Mouse (Mus musculus) Muller cell, postnatal 12 days (primary cell): ENCODE data around the gene Paqr5.
A peak's percentile ranks its signal among the peaks of the same experiment; 100 is the strongest.

Source experiments
- DNase-seq: peaks from one replicate; pipeline ENCODE4 v3.0.0-alpha.2; 2015; ENCODE audit errors: inconsistent ontology term

The Paqr5 gene

DNA sequence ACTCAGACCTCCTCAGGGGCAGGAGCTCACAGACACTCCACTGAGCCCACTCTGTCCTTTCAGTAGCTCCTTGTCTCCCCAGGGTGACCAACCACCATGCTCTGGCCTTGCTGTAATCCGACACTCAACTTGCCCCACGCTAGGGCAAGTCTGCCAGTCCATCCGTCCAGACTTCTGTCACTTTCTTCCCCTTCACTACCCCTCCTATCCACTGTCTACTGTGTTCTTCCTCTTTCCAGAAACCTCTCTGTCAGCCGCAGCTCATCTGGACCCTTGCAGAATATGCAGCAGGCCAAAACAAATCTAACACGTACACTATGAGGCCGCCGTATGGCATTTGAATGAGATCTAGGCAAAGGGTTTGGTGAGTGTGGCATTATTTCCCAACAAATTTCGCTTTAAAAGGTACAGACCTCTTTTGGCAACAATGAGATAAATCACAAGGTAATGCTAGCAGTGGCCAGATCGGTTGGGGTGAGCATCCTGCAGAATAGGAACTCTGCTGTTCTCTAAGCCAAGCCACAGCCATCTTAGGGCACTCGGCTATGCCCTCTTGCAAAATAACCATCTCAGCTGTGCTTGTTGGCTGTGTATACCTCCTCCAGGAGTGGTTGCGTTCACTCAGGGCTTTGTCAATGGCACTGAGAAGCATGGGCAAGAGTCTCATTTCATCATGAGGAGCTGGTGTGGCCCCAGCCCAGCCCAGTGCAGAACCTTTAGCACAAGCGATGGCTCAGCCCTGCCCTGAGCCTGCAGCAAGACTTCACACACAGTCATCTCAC, 13.1 kb downstream of the Paqr5 start:
- DNase-seq = no peak

DNA sequence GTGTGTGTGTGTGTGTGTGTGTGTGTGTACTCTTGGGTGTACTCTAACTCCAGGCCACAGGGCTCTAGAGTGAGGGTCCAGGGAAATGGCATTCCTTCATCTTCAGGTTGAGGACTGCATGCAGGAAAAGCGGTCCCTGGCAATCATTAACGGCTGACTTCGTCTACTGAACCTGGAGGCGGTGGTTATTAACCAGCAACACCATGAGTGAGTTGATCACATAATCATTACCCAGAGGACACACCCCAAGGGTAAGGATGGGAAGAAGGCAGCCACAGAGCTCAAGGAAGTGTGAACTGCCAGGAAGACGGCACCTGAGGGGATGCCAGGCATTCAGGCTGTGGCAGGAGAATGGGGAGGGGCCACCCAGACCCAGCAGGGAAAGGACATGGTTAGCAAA, 18.3 kb downstream of the Paqr5 start:
- no peak for DNase-seq

DNA sequence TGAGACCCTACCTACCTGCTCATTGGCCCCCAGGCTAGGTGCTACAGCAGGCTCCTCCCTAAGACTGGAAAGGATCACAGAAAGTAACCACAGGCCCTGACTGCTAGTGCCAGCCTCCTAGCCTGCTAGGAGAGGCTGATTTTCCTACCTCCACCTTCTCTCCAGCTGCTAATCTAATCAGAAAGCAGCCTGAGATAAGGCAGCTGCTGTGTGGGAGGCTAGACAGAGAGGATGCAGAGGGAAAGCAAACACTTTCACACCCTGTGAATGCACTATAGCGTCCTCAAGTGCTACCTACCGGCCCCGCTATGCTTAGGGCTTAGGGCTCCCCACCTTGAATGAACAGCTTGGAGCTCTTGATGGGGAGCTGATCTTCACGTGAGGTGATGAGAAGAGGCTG, 19.6 kb downstream of the Paqr5 start:
- DNase-seq = no peak

DNA sequence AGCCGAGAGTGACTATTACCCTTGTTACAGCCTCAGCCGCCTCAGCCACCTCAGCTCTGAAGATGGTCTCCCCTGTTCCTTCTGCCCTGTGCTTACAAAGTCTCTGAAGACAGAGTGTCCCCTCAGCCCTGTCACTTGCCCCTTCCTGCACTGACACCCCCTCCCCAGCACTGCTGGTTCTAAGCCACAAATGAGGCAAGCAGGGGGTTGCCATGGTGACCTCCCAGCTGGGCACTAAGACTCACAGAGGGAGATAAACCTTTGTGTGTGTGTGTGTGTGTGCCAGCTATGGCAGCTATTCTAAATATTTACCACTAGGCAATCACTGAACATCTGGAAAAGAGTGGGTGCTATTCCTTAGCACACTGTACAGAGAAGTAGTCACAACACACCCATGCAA, 23.0 kb downstream of the Paqr5 start:
- no peak for DNase-seq

DNA sequence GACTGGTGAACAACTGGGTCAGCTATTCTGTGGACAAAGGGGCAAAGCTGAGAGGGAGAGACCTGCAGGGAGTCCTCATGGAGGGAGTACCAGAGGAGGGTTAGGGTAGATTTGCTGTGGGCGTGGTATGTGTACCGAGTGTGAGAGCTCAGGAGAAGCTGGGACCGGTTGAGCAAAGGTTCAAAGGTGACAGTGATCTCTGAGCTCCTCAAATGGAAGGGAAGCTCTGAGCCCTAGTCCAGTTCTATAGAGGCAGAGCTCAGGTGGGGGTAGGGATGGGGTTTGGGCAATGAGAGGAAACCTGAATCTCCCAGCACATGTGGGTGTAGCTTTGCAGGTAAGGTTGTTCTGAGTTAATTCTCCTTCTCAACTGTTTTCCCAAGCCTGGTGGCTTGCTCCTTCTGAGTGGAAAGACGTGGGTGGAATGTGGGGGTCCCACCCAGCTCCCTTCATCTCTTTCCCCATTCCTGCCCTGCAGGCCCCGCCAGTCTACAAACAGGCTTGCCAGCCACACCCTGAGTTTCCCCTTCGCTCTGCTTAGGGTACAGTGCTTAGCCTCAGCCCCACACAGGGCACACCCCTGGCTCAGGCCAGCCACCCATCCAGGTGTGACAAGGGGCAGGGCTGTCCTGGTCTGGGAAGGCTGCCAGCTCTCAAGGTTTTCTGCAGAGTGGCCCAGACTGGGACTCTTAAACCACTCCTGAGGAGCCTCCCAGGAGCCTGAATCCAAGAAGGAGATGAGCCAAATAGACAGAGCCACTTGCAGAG, 26.8 kb downstream of the Paqr5 start:
- DNase-seq = no peak

DNA sequence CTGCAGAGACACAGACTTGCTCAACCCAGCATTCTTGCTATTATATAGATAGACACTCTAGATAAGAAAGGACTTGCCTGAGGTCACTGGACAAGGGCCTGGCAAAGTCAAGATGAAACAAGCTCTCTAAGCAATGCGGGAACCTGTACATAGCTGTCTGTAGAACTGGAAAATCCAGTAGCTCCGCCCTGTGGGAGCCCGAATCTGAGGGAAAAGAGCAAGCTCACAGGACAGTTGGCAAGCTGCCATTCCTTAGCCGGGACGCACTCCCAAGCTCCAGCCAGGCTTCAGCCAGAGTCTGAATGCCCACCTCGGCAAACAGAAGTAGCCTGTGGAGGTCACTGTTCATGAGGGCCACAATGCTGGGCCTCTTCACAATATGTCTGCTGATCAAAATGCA, 28.8 kb downstream of the Paqr5 start:
- DNase-seq = no peak

DNA sequence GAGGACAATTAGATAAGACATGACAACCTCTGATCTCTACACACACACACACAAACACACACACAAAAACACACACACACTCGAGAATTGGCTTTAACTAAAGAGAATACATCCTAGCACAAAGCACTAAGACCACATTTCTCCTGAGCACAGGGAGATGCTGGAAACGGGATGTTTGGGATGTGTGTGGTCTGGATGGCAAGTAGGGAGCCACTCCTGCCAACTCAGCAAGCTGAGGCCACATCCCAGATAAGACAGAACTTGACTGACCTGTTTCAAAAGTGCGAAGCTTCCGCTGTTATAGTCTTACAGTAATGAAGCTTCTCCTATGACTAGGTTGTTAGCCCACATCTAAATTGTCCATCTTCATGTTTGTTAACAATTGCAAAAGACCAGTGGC, 35.5 kb downstream of the Paqr5 start:
- no peak for DNase-seq

DNA sequence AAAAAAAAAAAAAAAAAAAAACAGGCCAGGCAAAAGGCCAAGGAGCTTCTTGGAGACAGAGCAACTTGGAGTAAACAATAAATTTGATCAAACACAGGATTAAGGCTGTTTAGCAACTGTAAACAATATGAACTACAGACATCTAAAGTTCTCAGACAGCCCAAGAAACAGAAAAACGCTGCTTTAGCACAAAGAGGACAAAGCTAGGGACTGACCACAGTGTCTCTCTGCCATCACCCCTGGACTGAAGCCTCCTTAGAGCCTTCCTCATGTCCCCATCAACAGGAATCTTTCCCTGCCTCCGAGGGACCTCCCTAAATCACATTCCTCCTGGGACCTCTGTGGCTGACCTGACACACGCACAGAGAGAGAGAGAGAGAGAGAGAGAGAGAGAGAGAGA, 35.9 kb downstream of the Paqr5 start:
- no peak for DNase-seq

DNA sequence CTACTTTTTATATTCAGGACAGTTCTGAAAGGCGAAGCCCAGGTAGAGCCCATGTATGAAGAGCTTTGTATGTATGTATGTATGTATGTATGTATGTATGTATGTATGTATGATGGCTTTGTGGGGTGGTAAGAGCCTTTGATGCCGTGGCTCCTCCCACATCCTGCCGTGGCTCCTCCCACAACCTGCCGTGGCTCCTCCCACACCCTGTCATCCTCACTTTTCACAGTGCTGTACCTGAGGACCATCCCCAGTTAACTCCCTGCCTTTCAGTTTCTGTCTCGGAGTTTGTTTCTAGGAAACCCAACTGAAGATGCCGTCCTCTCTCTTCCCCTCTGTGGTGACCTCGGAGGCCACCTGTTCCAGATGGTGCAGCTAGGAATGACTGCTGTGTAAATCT, 40.6 kb downstream of the Paqr5 start:
- DNase-seq = no peak

DNA sequence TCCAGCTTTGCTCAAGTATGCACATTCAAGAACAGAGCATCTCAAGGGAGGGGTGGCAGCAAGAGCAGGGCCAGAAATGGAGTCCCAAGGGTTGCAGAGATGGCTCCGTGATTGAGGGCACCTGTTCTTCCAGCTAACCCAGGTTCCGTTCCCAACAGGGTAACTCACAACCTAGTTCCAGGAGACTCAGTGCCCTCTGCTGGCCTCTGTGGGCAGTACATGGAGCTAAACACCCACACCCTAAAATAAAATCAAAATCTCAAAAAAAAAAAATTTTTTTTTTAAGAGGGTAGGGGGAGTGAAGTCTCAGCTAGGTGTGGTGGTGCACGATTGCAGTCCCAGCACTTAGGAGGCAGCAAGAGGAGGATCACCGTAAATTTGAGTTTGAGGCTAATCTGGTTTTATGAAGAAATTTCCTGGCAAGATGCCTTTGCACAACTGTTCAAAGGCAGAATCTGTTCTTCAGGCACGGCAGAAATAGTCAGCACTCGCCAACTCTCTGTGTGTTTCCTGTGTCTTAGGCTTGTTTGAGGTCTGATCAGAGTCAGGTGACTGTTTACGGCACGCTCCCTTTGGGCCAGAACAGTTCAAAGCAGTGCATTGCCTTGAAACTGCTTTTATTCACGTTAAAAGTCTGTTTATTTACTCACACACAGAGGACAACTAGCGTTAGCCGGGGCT, 41.3 kb downstream of the Paqr5 start:
- peak; percentile 49 for DNase-seq

DNA sequence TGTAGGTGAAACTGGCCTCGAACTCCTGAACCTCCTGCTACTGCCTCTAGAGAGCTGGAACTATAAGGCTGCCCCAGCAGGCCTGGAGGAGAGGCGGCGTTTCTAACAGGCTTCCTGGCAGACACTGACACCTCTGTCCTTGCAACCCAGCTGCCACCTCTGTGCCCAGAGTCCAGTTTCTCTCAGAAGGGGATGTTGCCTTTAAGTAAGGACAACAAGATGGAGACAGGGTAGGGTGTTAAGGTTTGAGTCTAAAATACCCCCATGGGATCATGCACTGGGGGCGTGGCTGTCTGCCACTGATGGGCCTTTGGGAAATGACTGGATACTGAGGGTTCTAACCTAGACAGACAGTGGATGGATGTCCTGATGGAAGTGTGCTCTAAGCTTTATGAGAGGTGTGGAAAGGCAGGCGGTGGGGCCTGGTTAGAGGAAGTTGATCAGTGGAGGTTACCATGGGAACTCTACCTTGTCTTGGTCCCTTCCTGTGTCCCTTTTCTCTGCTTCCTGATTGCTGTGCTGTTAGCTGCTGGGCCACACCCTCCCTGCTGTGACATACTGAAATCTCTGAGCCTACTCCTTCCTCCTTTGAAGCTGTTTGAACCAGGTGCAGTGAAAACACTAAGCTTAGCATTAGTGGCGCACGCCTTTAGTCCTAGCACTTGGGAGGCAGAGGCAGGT, 43.6 kb downstream of the Paqr5 start:
- DNase-seq = no peak

DNA sequence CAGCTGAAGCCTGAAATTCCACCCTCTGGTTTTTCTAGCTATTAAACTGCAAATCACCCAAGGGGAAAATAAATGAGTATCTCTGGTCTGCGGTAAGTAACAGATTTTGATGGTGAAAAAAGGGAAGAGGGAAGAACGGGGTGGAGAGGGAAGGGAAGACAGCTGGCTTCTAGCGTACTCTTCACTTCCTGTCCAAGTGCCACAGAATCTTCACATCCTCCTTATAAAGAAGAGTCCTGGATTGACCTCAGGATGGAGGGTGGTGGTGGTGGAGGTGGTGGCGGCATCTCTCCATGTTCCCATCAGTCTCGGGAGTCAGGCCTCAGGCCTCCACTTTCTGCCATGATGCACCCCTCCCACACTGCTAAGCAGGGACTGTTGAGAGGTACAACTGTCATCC, 44.8 kb downstream of the Paqr5 start:
- DNase-seq = no peak

DNA sequence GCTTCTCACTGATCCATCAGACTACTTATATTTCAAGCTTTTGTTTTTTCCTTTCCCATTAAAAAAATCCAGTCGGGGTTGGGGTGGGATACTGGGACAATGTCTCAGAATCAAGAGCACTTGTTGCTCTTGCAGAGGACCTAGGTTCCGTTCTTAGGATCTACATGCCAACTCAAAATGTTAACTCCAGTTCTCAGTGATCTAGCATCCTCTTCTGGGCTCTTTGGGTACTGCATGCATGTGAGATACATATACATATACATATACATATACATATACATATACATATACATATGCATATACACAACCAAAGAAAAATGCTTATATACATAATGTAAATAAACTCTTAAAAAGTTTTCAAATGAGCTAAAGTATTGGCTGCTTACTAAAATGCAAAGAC, 46.7 kb downstream of the Paqr5 start:
- no peak for DNase-seq

DNA sequence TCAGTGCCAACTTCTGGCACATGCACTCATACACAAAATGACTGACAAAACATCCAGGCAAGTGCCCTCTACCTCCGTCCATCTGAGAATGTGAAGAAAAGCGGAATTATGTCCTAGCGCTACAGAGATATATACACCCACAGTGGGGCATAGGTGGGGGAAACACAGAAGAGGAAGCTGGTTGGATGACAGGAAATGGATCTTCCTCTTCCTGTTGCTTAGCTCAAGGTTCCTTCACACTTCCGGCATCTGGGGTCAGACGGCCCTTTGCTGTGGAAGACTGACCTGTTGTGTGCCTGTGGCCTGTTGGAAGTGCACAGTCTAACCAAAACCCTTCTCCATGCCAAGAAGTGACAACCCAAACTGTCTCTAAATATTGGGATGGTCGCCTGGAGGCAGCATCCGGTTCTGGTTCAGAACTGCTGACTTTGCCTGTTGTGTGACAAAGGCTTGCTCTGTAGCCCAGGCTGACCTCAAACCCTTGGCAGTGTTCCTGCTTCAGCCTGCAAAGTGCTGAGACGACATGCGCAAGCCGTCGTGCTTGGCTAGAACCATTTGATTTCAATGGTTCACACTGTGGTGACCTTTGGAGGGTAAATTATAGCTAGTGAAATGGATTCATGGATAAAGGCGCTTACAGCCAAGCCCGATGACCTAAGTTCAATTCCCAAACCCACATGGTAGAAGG, 49.3 kb downstream of the Paqr5 start:
- no peak for DNase-seq

DNA sequence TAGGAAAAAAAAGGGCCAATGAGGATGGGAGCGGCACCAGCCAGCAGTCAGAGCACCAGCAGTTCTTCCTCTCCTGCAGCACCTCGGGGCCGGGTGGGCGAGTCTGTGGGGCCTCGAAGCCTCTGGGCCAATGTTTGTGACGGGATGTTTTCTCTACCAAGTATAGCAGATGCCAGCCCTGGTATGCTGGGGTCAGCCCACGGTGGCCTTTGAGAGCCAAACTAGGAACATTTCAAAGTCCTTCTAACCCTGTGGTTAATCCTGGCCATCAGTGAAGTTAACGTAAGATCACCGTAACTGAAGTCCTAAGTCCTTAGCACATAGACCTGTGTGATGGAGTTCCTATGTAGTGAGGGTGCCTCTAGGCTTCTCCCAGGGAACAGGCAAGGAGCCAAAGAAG, 54.6 kb downstream of the Paqr5 start:
- peak; percentile 57 for DNase-seq

DNA sequence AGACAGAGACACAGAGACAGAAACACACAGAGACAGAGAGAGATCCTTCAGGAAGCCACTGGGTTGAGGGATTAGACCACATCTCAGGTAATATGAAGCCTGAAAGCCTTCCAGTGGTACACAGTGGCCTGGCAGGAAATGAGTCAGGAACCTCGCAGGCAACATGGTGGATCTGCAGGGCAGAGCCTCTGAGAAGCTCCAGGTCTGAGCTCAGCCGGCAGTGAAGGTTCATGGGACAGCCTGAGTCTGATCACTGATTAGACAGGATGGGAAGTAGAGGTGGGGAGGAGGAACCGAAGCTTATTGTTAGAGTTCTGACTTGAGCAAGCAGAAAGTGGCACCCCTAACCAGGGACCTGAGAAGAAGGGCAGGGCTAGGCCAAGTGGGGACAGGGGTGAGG, 55.6 kb downstream of the Paqr5 start:
- DNase-seq = no peak

DNA sequence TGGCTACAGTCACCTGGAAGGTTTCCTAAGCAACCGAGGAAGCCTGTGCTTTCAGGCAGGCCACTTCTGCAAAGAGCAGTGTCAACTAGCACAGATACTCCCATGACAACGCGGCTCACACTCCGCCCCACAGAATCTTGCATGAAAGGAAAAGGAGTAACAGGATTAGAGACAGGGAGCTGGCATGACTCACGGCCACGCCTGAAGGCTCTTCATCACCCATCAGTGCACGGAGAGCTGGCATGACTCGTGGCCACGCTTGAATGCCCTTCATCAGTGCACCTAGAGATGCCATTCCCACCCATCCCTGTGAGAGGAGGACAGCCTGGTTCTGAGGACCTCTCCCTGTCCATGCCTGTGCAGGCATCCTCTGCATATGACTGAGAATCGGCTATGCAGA, 59.3 kb downstream of the Paqr5 start:
- DNase-seq = peak; percentile 63

DNA sequence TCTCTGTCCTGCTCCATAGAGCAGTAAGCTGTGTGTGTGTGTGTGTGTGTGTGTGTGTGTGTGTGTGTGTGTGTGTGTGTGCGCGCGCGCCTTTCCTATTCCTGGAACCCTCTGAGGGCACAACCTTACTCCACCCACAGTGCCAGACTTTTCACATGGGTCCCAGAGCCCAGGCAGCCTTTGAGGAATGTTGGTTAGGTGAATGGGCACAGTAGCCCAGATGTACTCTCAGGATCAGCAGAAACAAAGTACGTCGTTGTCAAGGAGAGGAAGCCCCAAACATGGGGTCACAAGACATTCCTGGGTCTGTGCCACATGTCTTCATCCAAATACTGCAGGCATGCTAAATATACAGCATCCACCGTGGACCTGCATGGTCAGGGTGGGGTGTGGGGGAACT, 60.7 kb downstream of the Paqr5 start:
- no peak for DNase-seq

DNA sequence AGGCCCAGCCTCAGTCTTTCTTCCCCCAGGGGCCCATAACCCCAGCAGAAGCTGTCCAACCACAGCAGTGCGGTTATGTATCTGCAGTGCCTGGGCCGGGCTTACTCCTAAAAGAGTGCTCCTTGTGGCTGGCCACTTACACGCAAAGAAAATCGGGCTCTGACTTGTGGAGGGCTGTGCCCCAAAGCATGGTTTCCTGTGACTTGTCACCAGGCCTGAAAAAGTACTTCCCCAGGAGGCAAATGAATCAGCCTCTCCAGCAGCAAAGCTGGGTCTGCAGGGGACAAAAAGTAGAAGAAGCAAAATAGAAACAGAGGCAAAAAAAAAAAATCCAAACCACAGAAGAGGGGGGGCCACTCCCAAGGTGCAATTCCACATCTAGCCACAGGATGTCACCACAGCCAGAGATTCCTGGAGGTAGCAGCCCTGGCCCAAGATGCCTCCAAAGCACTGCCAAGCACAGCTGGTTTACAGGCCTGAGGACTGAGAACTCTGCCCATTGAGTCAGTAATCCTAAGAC, 61.2 kb downstream of the Paqr5 start:
- DNase-seq = peak; percentile 78

DNA sequence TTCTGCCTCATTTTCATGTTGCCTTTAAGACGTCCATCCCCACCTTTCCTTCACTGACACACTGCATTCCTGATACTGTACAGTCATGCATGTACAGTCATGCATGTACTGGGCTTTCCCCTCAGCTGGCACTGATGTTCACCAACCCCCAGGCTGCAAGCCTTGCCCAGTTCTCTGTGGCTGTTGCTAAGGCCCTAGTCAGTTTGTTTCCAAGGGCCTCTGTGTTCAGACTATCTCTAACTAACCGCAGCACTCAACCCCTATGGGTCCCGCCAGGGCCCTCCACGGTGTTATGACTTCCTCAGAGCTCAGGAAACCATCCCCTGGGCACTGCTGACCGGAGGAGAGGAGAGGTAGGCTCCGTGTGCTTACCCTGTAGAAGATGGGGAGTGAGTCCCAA, 63.3 kb downstream of the Paqr5 start:
- DNase-seq = peak; percentile 20

DNA sequence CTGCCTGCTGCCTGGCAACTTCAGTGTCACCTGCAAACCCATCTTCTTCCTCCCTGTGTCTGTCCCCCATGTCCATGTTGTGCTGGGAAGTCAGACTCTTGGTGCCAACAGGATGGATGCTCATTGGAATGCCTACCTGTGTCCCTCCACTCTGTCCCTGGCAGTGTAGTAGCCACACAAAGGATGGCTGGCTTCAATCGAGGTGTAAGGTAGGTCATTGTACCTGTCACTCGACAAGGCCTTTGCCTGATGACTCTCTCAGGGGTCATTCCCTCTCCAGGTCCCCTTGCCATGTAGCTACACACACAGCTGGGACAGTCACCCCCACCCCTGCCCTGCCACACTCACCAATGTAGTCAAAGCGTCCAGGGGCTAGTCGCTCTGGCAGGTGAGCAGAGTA, 65.5 kb downstream of the Paqr5 start:
- DNase-seq = no peak
